Mouse (Mus musculus) cerebellum, postnatal 36 days (tissue): Measurements from ENCODE around the gene Slc50a1.

ENCODE experiments used
- DNase-seq, 2 experiments: peaks; one replicate each; pipeline ENCODE4 v3.0.0; 2021 to 2022; ENCODE audit warnings: mixed read lengths in 2 of 2

Slc50a1 gene

DNA sequence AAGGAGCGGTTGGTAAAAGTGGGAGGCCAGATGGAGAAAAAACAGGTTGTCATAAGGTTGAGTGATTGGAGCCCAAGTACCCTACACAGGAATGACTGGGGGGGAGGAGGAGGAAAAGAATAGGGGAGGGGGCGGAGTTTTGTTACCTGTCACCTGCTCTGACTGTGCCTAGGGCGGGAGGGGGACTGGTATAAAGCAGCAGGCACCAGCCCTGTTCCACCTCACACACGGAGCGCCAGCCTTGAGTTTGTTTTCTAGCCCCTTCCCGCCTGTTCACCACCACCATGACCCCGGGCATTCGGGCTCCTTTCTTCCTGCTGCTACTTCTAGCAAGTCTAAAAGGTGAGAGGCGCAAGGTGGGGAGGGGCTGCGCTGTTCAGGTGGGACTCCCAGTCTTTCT, 41.5 kb downstream of the Slc50a1 start, which contains the start of gene Muc1:
TSS of gene Muc1 (plus strand) at position 222 of the 400 bp plus-strand sequence.
- no peak for DNase-seq

DNA sequence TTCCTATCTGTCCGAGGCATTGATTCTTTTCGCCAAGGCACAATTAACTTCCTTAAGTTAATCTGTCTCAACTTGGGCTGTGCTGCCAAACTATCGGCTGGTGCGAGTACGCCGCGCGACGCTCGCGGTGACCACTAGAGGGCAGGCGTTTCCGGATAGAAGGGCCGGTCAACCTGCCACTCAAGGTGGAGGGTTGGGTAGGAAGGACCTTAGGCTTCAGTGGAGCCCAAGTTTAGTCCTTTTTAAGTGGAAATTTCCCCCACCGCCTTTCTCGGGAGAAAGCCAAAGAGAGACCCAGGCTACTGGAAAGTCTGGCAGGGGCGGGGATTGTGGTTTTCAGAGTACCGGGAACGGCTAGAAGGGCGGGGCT, 42.2 kb downstream of the Slc50a1 start:
- peak; percentile 87 to 90 for DNase-seq

DNA sequence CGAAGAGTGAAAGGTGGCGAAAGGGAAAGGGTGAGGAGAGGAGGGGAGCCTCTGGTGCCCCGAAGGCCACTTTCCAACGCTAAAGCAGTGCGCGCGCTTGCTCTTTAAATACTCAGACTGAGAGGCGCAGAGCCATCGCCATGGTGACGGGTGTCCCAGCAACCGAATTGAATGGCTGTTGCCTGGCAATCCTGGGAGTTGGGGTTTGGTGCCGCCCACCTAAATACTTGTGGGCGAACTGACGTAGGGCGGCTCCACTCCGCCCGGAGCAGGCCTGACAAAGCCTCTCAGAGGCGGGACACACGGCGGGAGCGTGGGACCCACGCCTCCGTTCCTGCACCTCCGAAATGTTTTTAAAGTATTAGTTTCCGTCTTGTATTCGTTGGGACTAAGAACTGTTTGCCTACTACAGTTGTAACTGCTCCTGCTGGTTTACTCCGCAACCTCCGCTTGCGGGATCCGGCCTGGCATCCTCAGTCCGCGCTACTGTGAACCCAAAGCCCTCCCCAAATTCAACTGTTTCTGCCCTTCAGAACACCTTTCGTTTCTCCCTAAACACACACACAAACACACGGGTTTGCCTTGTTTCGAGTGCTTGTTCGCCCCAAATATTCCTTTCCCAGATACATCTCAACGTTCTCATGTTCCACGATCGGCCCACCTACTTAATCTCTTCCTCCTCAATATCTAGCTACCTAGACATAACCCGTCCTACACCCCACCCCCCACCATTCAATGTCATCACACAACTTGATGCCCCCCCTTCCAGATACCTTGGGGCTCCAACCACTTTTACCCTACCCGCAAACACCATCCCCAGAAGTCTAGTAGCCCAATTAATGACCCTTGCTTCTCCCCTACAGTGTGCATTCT, 42.8 kb downstream of the Slc50a1 start:
- DNase-seq: peak; percentile 41 to 54

DNA sequence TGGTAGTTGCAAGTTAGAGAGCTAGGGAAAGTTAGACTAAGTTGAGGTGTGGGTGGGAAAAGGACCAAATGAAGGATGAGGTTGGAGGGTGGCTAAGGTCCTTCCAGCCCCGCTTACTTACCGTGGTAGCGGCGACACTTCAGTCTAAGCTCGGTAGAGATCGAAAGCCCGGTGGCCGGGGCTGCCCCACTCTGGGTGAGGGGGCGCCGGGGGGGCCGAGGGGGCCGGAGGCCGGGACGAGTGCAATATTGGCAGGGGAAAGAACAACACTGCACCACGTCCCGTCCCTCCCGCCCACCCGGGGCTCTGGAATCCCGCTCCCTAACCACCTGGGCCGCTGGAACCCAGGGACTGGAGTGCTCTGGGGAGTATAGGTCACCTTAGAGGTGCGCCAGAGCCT, 43.5 kb downstream of the Slc50a1 start, which contains the start of gene Mtx1:
TSS of gene Mtx1 (minus strand) at position 189 of the 400 bp plus-strand sequence.
- DNase-seq: no peak

DNA sequence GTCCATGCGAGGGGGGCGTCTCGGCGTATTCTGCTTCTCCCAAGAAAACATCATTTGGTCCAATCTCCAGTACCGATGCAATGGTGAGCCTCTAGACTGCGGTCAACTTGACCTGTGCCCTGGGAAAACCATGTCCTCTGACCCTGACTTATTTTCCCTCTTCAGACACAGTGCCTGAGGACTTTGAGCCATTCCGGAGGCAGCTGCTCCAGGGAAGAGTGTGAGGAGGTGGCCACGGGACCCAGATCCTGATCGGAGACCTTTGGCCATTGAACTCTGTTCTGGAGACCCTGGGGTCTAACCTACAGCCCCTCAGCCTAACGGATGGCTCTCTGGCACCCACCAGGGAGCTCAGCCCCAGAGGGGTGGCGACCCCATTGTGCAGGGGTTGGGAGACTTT, 44.0 kb downstream of the Slc50a1 start:
- DNase-seq: no peak

DNA sequence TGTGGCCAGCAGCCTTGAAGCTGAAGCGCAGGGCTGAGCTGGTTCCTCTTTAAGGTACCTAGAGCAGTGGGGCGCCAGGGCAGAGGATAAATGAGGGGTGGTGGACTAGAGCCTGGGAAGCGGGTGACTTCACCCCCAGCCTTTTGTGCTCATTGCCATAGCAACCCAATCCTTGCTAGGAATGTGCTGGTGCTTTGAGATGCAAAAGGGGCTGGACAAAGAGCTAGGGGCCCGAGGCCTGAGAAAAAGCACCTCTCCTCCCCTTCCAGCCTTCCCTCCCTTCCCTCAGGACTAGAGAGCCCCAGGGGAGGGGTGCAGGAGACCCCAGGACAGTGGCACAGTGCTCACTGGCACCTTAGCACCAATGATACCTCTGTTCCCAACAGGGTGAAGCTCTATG, 44.5 kb downstream of the Slc50a1 start:
- no peak for DNase-seq

DNA sequence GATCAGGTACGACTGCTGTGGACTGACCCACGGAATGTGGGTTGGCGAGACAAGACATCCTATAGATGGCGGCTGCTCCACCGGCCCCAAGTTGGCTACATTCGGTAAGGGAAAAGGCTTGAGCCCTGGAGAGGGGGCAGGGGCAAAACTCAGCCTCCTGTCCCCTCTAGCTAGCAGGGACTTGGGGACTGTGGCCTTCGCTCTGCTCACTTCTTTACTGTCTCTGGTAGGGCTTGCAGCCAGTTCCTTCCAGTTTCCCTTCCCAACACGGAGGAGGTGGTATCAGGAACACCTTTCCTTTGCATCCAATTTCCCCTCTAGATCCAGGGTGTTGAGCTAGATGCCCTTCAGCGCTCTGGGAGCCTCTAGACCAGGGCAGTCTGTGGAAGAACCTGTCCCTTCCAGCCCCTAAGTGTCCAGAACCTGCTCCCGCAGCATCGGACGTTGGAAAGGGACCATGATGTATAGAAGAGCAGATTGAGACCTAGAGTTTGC, 45.0 kb downstream of the Slc50a1 start:
- no peak for DNase-seq

DNA sequence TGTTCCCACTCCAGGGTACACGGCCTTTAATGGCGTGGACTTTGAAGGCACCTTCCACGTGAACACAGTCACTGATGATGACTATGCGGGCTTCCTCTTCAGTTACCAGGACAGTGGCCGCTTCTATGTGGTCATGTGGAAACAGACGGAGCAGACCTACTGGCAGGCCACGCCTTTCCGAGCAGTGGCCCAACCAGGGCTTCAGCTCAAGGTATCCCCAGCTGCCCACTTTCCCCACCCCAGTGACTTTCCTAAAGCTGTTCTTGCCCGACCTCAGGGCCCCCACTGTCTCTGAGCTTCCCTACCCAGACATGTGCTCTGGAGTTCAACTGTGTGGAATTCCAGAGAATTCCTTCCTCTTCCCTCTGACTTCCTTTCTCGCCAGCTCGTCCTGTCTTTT, 45.6 kb downstream of the Slc50a1 start:
- DNase-seq: no peak

DNA sequence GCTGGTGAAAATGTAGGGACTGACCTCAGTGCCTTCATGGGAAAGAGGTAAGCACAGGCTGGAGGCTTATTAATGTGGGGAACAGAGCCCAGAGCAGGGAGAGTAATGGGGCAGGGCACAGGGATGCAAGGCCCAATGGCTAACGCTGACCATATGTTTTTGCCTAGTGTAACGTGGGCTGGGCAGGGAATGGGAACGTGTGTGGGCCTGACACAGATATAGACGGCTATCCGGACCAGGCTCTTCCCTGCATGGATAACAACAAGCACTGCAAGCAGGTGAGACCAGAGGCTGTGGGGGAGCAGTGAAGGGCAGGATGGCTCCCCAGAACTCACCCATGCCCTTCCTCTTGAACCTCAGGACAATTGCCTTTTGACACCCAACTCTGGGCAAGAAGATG, 49.2 kb downstream of the Slc50a1 start:
- no peak for DNase-seq

DNA sequence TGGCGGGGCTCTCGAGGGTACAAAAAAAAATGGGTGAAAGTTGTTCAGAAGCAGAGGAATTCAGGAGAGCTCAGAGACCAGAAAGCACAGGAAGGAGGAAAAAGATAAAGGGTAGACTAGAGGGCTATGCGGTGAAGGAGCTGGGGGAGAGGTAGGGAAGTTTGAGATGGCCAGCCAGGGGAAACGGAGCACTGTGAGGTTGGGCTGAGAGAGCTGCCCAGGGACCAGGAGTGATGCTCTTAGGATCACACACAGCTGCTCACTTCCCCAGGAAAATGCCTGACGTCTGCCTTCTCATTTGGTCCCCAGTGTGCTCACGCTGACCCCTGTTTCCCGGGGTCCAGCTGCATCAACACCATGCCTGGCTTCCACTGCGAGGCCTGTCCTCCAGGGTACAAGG, 50.8 kb downstream of the Slc50a1 start:
- no peak for DNase-seq

DNA sequence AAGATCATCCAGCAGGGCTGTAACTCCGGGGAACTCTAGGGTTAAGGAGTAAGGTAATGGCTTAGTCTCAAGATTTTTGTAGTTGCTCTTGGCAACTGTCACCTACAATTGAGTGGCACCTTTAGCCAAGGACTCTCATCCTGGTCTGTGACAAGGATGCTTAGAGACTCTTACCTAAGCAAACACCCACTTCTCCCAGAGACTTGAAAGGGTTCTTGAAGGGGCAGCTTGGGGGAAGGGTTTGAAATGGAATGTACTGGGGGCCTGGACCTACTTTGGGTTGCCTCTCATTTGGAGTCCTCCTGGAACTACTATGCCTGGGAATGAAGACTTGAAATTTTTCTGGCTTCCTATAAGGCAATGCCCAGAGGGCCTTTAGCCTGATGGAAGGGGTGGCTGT, 52.1 kb downstream of the Slc50a1 start:
- DNase-seq: no peak
